ENCODE assay signal across 15 mouse cellular contexts in the genomic region with DNA sequence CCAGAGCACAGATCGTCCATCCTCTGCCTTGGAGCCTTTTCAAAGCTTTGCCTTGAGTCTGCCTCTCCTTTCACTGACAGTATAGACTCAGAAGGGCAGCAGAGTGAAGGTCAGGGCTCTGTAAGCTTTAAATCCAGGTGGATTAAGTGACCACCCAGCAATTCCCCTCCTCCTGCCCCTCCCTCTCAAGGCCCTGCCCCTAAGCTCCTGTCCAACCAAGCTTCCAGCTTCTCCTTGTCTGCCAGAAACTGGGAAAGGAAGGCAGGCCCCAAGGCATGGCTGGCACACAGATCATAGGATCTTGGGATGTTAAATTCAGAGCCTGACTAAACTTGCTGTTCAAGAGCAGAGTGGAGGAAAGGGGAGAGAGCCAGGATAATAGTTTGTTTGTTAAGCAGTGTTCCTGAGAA. TPM values are rescaled to one million over a fixed set of nuclear protein-coding genes. Genes with fewer than 3 reads are reported as not detected.
DNase-seq lines count a peak whose midpoint lies in the region; ATAC-seq and TF ChIP-seq lines count a peak whose summit lies in the region.
"Had no signal": no experiment of that assay in that cellular context is flagged by ENCODE, and none has a peak within 500 bp of the region (broad histone marks: within the 10 kb centered on the region; RNA-seq: fewer than 3 reads in every experiment).

No protein-coding gene starts in this region.

- WGBS in heart, postnatal 0 days, result 35% methylated on average over 1 of the region's 1 CpGs
- 15% methylated on average over 1 of the region's 1 CpGs for WGBS in kidney, postnatal 0 days

- H3K9me3 ChIP-seq in heart, postnatal 0 days (replicated peaks; ENCODE audit: control insufficient read depth, low read length), result no peaks in the 10 kb centered on the region
- H3K9me3 ChIP-seq in kidney, postnatal 0 days (replicated peaks; ENCODE audit: low read length), result no peaks in the 10 kb centered on the region
- H3K9me3 ChIP-seq: liver, embryonic 13.5 days had no signal

- no peak for DNase-seq in heart, postnatal 0 days (ENCODE audit: low spot score)
- DNase-seq in heart, postnatal 4 days, result no peak
- peak; percentile 74 for DNase-seq in 3T3-L1 (ENCODE audit: low read depth, low spot score)
- DNase-seq in ZHBTc4 (ENCODE audit: low read depth, low spot score), result peak; percentile 60
- no peak for DNase-seq in kidney, postnatal 0 days (ENCODE audit: low spot score)
- DNase-seq in natural killer cell, adult 2 months (ENCODE audit: low spot score in 2 of 2), result no peak
- no peak for DNase-seq in right cerebral cortex, adult 2 months (ENCODE audit: low spot score in 2 of 2)
- DNase-seq: liver, embryonic 13.5 days; right cerebral cortex, postnatal 4 days; thymus, postnatal 25 days had no signal

- peak overlapping the region; percentile 44 for H3K27ac ChIP-seq in heart, postnatal 0 days (ENCODE audit: low read depth)
- peak overlapping the region; percentile 84 for H3K27ac ChIP-seq in kidney, postnatal 0 days
- H3K27ac ChIP-seq: liver, embryonic 13.5 days had no signal

- no peak for TF ChIP-seq CTCF in heart, postnatal 0 days (IDR thresholded peaks at IDR 0.05; ENCODE audit: low read depth)
- TF ChIP-seq CTCF in kidney, postnatal 0 days (IDR thresholded peaks at IDR 0.05; ENCODE audit: low read depth), result no peak

- no peak for ATAC-seq in heart, postnatal 0 days (ENCODE audit: insufficient read depth, low read depth)
- no peak for ATAC-seq in kidney, postnatal 0 days (replicated peaks; ENCODE audit: low FRiP score, low read depth)
- ATAC-seq in erythroblast, adult 5-6 weeks (replicated peaks; ENCODE audit: low FRiP score, poor library complexity, severe bottlenecking), result no peak

- H3K4me2 ChIP-seq in heart, postnatal 0 days (ENCODE audit: low read depth, low read length), result no peak overlapping the region
- H3K4me2 ChIP-seq in kidney, postnatal 0 days (ENCODE audit: low read length), result no peak overlapping the region
- H3K4me2 ChIP-seq: liver, embryonic 13.5 days had no signal

- no peaks in the 10 kb centered on the region for H3K36me3 ChIP-seq in heart, postnatal 0 days (replicated peaks; ENCODE audit: control insufficient read depth, insufficient read depth, low read length)
- no peaks in the 10 kb centered on the region for H3K36me3 ChIP-seq in kidney, postnatal 0 days (ENCODE audit: insufficient read depth, low read length)
- H3K36me3 ChIP-seq: liver, embryonic 13.5 days had no signal

- H3K4me1 ChIP-seq in heart, postnatal 0 days (ENCODE audit: control insufficient read depth, insufficient read depth), result peaks cover 8% of the 10 kb centered on the region; the same call in 1 of the 2 replicates
- peaks cover 6% of the 10 kb centered on the region; the same call in 1 of the 2 replicates for H3K4me1 ChIP-seq in kidney, postnatal 0 days (replicated peaks; ENCODE audit: insufficient read depth, low read length)

- peaks cover 20% of the 10 kb centered on the region for H3K27me3 ChIP-seq in heart, postnatal 0 days (ENCODE audit: control insufficient read depth, insufficient read depth, low read length)
- H3K27me3 ChIP-seq in kidney, postnatal 0 days (ENCODE audit: insufficient read depth, low read length), result no peaks in the 10 kb centered on the region

- TF ChIP-seq EP300 in heart, postnatal 0 days (IDR thresholded peaks at IDR 0.05; ENCODE audit: low read depth), result no peak

- H3K9ac ChIP-seq in heart, postnatal 0 days (replicated peaks; ENCODE audit: low read depth, low read length), result no peak overlapping the region
- H3K9ac ChIP-seq in kidney, postnatal 0 days (ENCODE audit: low read depth, low read length), result no peak overlapping the region
- H3K9ac ChIP-seq: liver, embryonic 13.5 days had no signal

- no peak overlapping the region for H3K4me3 ChIP-seq in heart, postnatal 0 days (ENCODE audit: low read depth, low read length)
- H3K4me3 ChIP-seq in kidney, postnatal 0 days (replicated peaks; ENCODE audit: low read depth, low read length), result no peak overlapping the region
- H3K4me3 ChIP-seq: liver, embryonic 13.5 days had no signal

RNA-seq across cellular contexts. Expression of a gene that starts 5.1 kb away (rescaled TPM):
- not detected in 2 replicates for total RNA-seq in heart, postnatal 0 days (2014; rRNA removed; ENCODE audit: low replicate concordance)
- not detected in 2 replicates for polyA plus RNA-seq in heart, postnatal 0 days (2015; fragmentation: Nextera tagmentation; extraction: Ambion mirVana)
- total RNA-seq in heart, postnatal 4 days (2021), result not detected
- not detected in 2 replicates for polyA plus RNA-seq in kidney, postnatal 0 days (2015; fragmentation: Nextera tagmentation; extraction: Ambion mirVana)
- not detected in 2 replicates for total RNA-seq in erythroblast, adult 5-6 weeks (2015; ENCODE audit: low replicate concordance)
- not detected in 2 replicates for total RNA-seq in erythroblast, adult 5-6 weeks (2017; ENCODE audit: low replicate concordance)
- total RNA-seq: adrenal gland, postnatal 4 days; common myeloid progenitor, adult 5-6 weeks; gastrocnemius, adult 8-10 months had no signal
- polyA plus RNA-seq: large intestine, adult 2 months; liver, embryonic 13.5 days had no signal

RNA-seq across cellular contexts. Expression of a gene that starts 5.6 kb away (rescaled TPM):
- 6.0 and 21.6 TPM in 2 replicates for total RNA-seq in heart, postnatal 0 days (2014; rRNA removed; ENCODE audit: low replicate concordance)
- polyA plus RNA-seq in heart, postnatal 0 days (2015; fragmentation: Nextera tagmentation; extraction: Ambion mirVana), result 0.14 and 0.25 TPM in 2 replicates
- total RNA-seq in heart, postnatal 4 days (2021), result 1 to 10 TPM; 4.8 to 5.2 TPM
- polyA plus RNA-seq in kidney, postnatal 0 days (2015; fragmentation: Nextera tagmentation; extraction: Ambion mirVana), result 2.2 and 2.6 TPM in 2 replicates
- 4.0 and 7.3 TPM in 2 replicates for total RNA-seq in erythroblast, adult 5-6 weeks (2015; ENCODE audit: low replicate concordance)
- total RNA-seq in erythroblast, adult 5-6 weeks (2017; ENCODE audit: low replicate concordance), result 4.3 and 7.9 TPM in 2 replicates

RNA-seq across cellular contexts. Expression of a gene that starts 7.3 kb away (rescaled TPM):
- 8.2 and 10.2 TPM in 2 replicates for total RNA-seq in heart, postnatal 0 days (2014; rRNA removed; ENCODE audit: low replicate concordance)
- 2.5 and 2.8 TPM in 2 replicates for polyA plus RNA-seq in heart, postnatal 0 days (2015; fragmentation: Nextera tagmentation; extraction: Ambion mirVana)
- 1 to 10 TPM; 2.6 to 2.9 TPM for total RNA-seq in heart, postnatal 4 days (2021)
- 22.4 and 23.5 TPM in 2 replicates for polyA plus RNA-seq in kidney, postnatal 0 days (2015; fragmentation: Nextera tagmentation; extraction: Ambion mirVana)
- total RNA-seq in erythroblast, adult 5-6 weeks (2015; ENCODE audit: low replicate concordance), result 1.5 and 2.9 TPM in 2 replicates
- total RNA-seq in erythroblast, adult 5-6 weeks (2017; ENCODE audit: low replicate concordance), result 5.0 and 5.4 TPM in 2 replicates

RNA-seq across cellular contexts. Expression of a gene that starts 7.9 kb away (rescaled TPM):
- 3.3 and 5.1 TPM in 2 replicates for total RNA-seq in heart, postnatal 0 days (2014; rRNA removed; ENCODE audit: low replicate concordance)
- polyA plus RNA-seq in heart, postnatal 0 days (2015; fragmentation: Nextera tagmentation; extraction: Ambion mirVana), result 1.6 and 1.8 TPM in 2 replicates
- 1 to 10 TPM; 5.3 to 6.6 TPM for total RNA-seq in heart, postnatal 4 days (2021)
- polyA plus RNA-seq in kidney, postnatal 0 days (2015; fragmentation: Nextera tagmentation; extraction: Ambion mirVana), result 0.54 and 0.72 TPM in 2 replicates
- total RNA-seq in erythroblast, adult 5-6 weeks (2015; ENCODE audit: low replicate concordance), result not detected in 2 replicates
- not detected in 2 replicates for total RNA-seq in erythroblast, adult 5-6 weeks (2017; ENCODE audit: low replicate concordance)
- total RNA-seq: common myeloid progenitor, adult 5-6 weeks had no signal

RNA-seq across cellular contexts. Expression of a gene that starts 17.0 kb away (rescaled TPM):
- total RNA-seq in heart, postnatal 0 days (2014; rRNA removed; ENCODE audit: low replicate concordance), result 23.1 and 43.3 TPM in 2 replicates
- 63.5 and 64.2 TPM in 2 replicates for polyA plus RNA-seq in heart, postnatal 0 days (2015; fragmentation: Nextera tagmentation; extraction: Ambion mirVana)
- 10 to 100 TPM; 52.2 to 55.0 TPM for total RNA-seq in heart, postnatal 4 days (2021)
- polyA plus RNA-seq in kidney, postnatal 0 days (2015; fragmentation: Nextera tagmentation; extraction: Ambion mirVana), result 133 and 141 TPM in 2 replicates
- 46.8 and 50.3 TPM in 2 replicates for total RNA-seq in erythroblast, adult 5-6 weeks (2015; ENCODE audit: low replicate concordance)
- total RNA-seq in erythroblast, adult 5-6 weeks (2017; ENCODE audit: low replicate concordance), result 11.2 and 16.7 TPM in 2 replicates

Comparison
In these comparisons a context has a peak if more than half of its experiments do, and no peak if none do; other contexts are left out.
1. DNase-seq: peak in 3T3-L1 (single experiment) and ZHBTc4 (single experiment); none in heart, postnatal 0 days (single experiment), heart, postnatal 4 days (single experiment), kidney, postnatal 0 days (single experiment), natural killer cell, adult 2 months (0 of 2) and right cerebral cortex, adult 2 months (0 of 2).